Mouse (Mus musculus) R1 (cell line): ENCODE data around the gene Abi1.
"Not testable (repeated sequence)": the region's sequence is repeated elsewhere in the genome, so short reads cannot be mapped to it uniquely, and the experiment has no call there.

Source experiments
- DNase-seq: peaks from one replicate; pipeline ENCODE4 v3.0.0-alpha.2; 2018; ENCODE audit warnings: low read depth, low spot score

Gene Abi1

GRCm38 (mm10) chr2:23040001-23040646 is at the start of gene Abi1:
Gene Abi1 (minus strand): TSS chr2:23040241.
- peak; percentile 99 for DNase-seq

GRCm38 (mm10) chr2:23084540-23084939 is 44.5 kb upstream of the Abi1 start:
- no peak for DNase-seq

- no peak for DNase-seq
Measured at GRCm38 (mm10) chr2:23078588-23078987, 38.5 kb upstream of the Abi1 start.

- DNase-seq = no peak
Measured at GRCm38 (mm10) chr2:23077693-23078092, 37.7 kb upstream of the Abi1 start.

- DNase-seq = peak; percentile 65
Measured at GRCm38 (mm10) chr2:23076783-23077182, 36.7 kb upstream of the Abi1 start.

- no peak for DNase-seq
Measured at GRCm38 (mm10) chr2:23075846-23076245, 35.8 kb upstream of the Abi1 start.

- DNase-seq = no peak
Measured at GRCm38 (mm10) chr2:23071406-23071805, 31.4 kb upstream of the Abi1 start.

- no peak for DNase-seq
Measured at GRCm38 (mm10) chr2:23070491-23070890, 30.4 kb upstream of the Abi1 start.

GRCm38 (mm10) chr2:23068894-23069744 is 29.1 kb upstream of the Abi1 start:
- DNase-seq = peak; percentile 89

GRCm38 (mm10) chr2:23068370-23068737 is 28.3 kb upstream of the Abi1 start:
- no peak for DNase-seq

GRCm38 (mm10) chr2:23067552-23068369 is 27.7 kb upstream of the Abi1 start, which contains the start of gene Acbd5:
Gene Acbd5 (plus strand): TSS chr2:23068167.
- DNase-seq = peak; percentile 97

- no peak for DNase-seq
Measured at GRCm38 (mm10) chr2:23052523-23052922, 12.5 kb upstream of the Abi1 start.

- DNase-seq = no peak
Measured at GRCm38 (mm10) chr2:23051890-23052289, 11.8 kb upstream of the Abi1 start.

GRCm38 (mm10) chr2:23048006-23048405 is 8.0 kb upstream of the Abi1 start:
- no peak for DNase-seq

- DNase-seq = no peak
Measured at GRCm38 (mm10) chr2:23045703-23046102, 5.7 kb upstream of the Abi1 start.

GRCm38 (mm10) chr2:23042189-23042588 is 2.1 kb upstream of the Abi1 start:
- DNase-seq = no peak

GRCm38 (mm10) chr2:23041457-23041856 is 1.4 kb upstream of the Abi1 start:
- DNase-seq = no peak

GRCm38 (mm10) chr2:23040690-23041089 is 649 bp upstream of the Abi1 start:
- DNase-seq = not testable (repeated sequence)

GRCm38 (mm10) chr2:23039082-23040000 is 700 bp downstream of the Abi1 start:
- DNase-seq = peak; percentile 71

GRCm38 (mm10) chr2:23035467-23035866 is 4.6 kb downstream of the Abi1 start:
- no peak for DNase-seq
